Mouse (Mus musculus) hindbrain, embryonic 13.5 days (tissue): ENCODE results near the gene Aldh1b1. TPM values are rescaled to one million over a fixed set of nuclear protein-coding genes. Genes with fewer than 3 reads are reported as not detected.

Experiments
- ATAC-seq: fragments of 200-750 bp; cut with Nextera tagmentation; 2 replicates; pipeline ENCODE4 v1.8.0; 2017; ENCODE audit warnings: moderate TSS enrichment; ENCODE audit not compliant: low FRiP score
- H3K27ac ChIP-seq: fragments of 300-500 bp; sonication (generic); 2 replicates; pipeline ENCODE4 v1.5.1; 2015; ENCODE audit warnings: inconsistent platforms, mild to moderate bottlenecking, moderate library complexity
- H3K27me3 ChIP-seq: fragments of 300-500 bp; sonication (generic); 2 replicates; pipeline ENCODE4 v1.6.1; 2015; ENCODE audit warnings: mild to moderate bottlenecking, inconsistent platforms
- H3K36me3 ChIP-seq: fragments of 300-500 bp; sonication (generic); 2 replicates; pipeline ENCODE4 v1.6.1; 2015; ENCODE audit warnings: mild to moderate bottlenecking, inconsistent platforms
- H3K4me1 ChIP-seq: fragments of 300-500 bp; sonication (generic); replicated peaks from 2 replicates; pipeline ENCODE4 v1.6.1; 2015; ENCODE audit warnings: inconsistent platforms
- H3K4me2 ChIP-seq: fragments of 300-500 bp; sonication (generic); 2 replicates; pipeline ENCODE4 v1.6.1; 2015; ENCODE audit warnings: inconsistent platforms, mild to moderate bottlenecking, moderate library complexity
- H3K4me3 ChIP-seq: fragments of 300-500 bp; sonication (generic); 2 replicates; pipeline ENCODE4 v1.5.1; 2015; ENCODE audit warnings: mild to moderate bottlenecking, inconsistent platforms
- H3K9ac ChIP-seq: fragments of 300-500 bp; sonication (generic); 2 replicates; pipeline ENCODE4 v1.6.1; 2015; ENCODE audit warnings: mild to moderate bottlenecking, inconsistent platforms
- H3K9me3 ChIP-seq: fragments of 300-500 bp; sonication (generic); 2 replicates; pipeline ENCODE4 v1.6.1; 2016; ENCODE audit warnings: inconsistent platforms
- WGBS: fragments of 180-500 bp; shearing (Covaris S2); methylation state at CpG from one replicate; pipeline ENCODE4 v1.1.7; 2015; 5-methylcytosine and 5-hydroxymethylcytosine counted together
- polyA plus RNA-seq: library from polyadenylated mRNA; unstranded; fragments of >200 nt; fragmentation: Nextera tagmentation; extraction: Ambion mirVana; gene quantifications from 2 replicates; pipeline ENCODE4 v1.2.1, GENCODE M21; 2015

The Aldh1b1 gene
- polyA plus RNA-seq, 1 experiment from 2014 or later = 18.0 TPM

GRCm38 (mm10) chr4:45788446-45789081 is 10.3 kb upstream of the Aldh1b1 start:
- WGBS = 70% methylated on average over 13 of the region's 13 CpGs
- H3K4me3 ChIP-seq = no peak overlapping the region
- ATAC-seq = 0 out of 2 replicates have a peak, but pooled peaks have one; percentile 5

GRCm38 (mm10) chr4:45789263-45789958 is 9.4 kb upstream of the Aldh1b1 start:
- H3K9ac ChIP-seq = no peak overlapping the region
- no peaks in the 10 kb centered on the region for H3K36me3 ChIP-seq
- WGBS = 59% methylated on average over 13 of the region's 13 CpGs
- 0 out of 2 replicates have a peak, but pooled peaks cover 1% of the 10 kb centered on the region for H3K27me3 ChIP-seq
- no peaks in the 10 kb centered on the region for H3K9me3 ChIP-seq
- H3K4me1 ChIP-seq = peaks cover 23% of the 10 kb centered on the region
- H3K4me2 ChIP-seq = no peak overlapping the region
- H3K4me3 ChIP-seq = no peak overlapping the region
- ATAC-seq = no peak
- H3K27ac ChIP-seq = peak overlapping the region; percentile 18

More at GRCm38 (mm10) chr4:45788446-45789081, 10.3 kb upstream of the Aldh1b1 start:
- Histone ChIP-seq H3K4me1 (peaks cover 23% of the 10 kb centered on the region), H3K4me2 (no peak overlapping the region), H3K27me3 (0 out of 2 replicates have a peak, but pooled peaks cover 6% of the 10 kb centered on the region), H3K9ac (no peak overlapping the region), H3K36me3 (no peaks in the 10 kb centered on the region), H3K27ac (peak overlapping the region; percentile 18; the same call in 1 of the 2 replicates), H3K9me3 (no peaks in the 10 kb centered on the region)

- no peak overlapping the region for H3K27ac ChIP-seq
- H3K4me2 ChIP-seq = no peak overlapping the region
- no peaks in the 10 kb centered on the region for H3K36me3 ChIP-seq
- H3K4me3 ChIP-seq = no peak overlapping the region
- H3K4me1 ChIP-seq = peaks cover 23% of the 10 kb centered on the region
- no peaks in the 10 kb centered on the region for H3K9me3 ChIP-seq
- no peak overlapping the region for H3K9ac ChIP-seq
- no peaks in the 10 kb centered on the region for H3K27me3 ChIP-seq
- 59% methylated on average over 2 of the region's 2 CpGs for WGBS
- ATAC-seq = no peak
These were observed 8.8 kb upstream of the Aldh1b1 start for GRCm38 (mm10) chr4:45790018-45790417.

- peak; percentile 63 for ATAC-seq
- WGBS = under 1% methylated on average over 12 of the region's 12 CpGs
- Histone ChIP-seq H3K36me3 (no peaks in the 10 kb centered on the region), H3K9me3 (no peaks in the 10 kb centered on the region), H3K27ac (peak overlapping the region; percentile 35; the same call in 1 of the 2 replicates), H3K27me3 (no peaks in the 10 kb centered on the region), H3K4me3 (peak overlapping the region; percentile 24), H3K4me2 (peak overlapping the region; percentile 52), H3K4me1 (peaks cover 25% of the 10 kb centered on the region), H3K9ac (peak overlapping the region; percentile 51; the same call in 1 of the 2 replicates)
These were observed 3.5 kb upstream of the Aldh1b1 start for GRCm38 (mm10) chr4:45795191-45795811.

GRCm38 (mm10) chr4:45796760-45797159 is 2.1 kb upstream of the Aldh1b1 start:
- no peak overlapping the region for H3K27ac ChIP-seq
- no peak overlapping the region for H3K4me3 ChIP-seq
- H3K4me2 ChIP-seq = no peak overlapping the region
- peaks cover 31% of the 10 kb centered on the region for H3K4me1 ChIP-seq
- ATAC-seq = no peak
- H3K9ac ChIP-seq = no peak overlapping the region
- 70% methylated on average over 5 of the region's 5 CpGs for WGBS
- H3K9me3 ChIP-seq = no peaks in the 10 kb centered on the region
- H3K27me3 ChIP-seq = no peaks in the 10 kb centered on the region
- H3K36me3 ChIP-seq = no peaks in the 10 kb centered on the region

GRCm38 (mm10) chr4:45799956-45800537 is 1.2 kb downstream of the Aldh1b1 start:
- Histone ChIP-seq H3K9ac (no peak overlapping the region), H3K9me3 (no peaks in the 10 kb centered on the region), H3K4me2 (0 out of 2 replicates have a peak overlapping the region, but pooled peaks have one; percentile 66), H3K4me1 (peaks cover 31% of the 10 kb centered on the region), H3K27me3 (no peaks in the 10 kb centered on the region), H3K36me3 (peaks cover 15% of the 10 kb centered on the region), H3K27ac (peak overlapping the region; percentile 5; the same call in 1 of the 2 replicates), H3K4me3 (no peak overlapping the region)
- 45% methylated on average over 3 of the region's 3 CpGs for WGBS
- ATAC-seq = no peak

- Histone ChIP-seq H3K27me3 (no peaks in the 10 kb centered on the region), H3K9ac (no peak overlapping the region), H3K36me3 (peaks cover 18% of the 10 kb centered on the region), H3K4me2 (no peak overlapping the region), H3K4me1 (peaks cover 33% of the 10 kb centered on the region), H3K27ac (no peak overlapping the region), H3K4me3 (no peak overlapping the region), H3K9me3 (no peaks in the 10 kb centered on the region)
- ATAC-seq = no peak
- WGBS = 94% methylated on average over 14 of the region's 14 CpGs
These were observed 4.1 kb downstream of the Aldh1b1 start for GRCm38 (mm10) chr4:45802900-45803299.

GRCm38 (mm10) chr4:45808034-45808433 is 9.2 kb downstream of the Aldh1b1 start:
- WGBS = 35% methylated on average over 7 of the region's 7 CpGs
- Histone ChIP-seq H3K4me1 (peaks cover 19% of the 10 kb centered on the region), H3K36me3 (peaks cover 38% of the 10 kb centered on the region), H3K4me3 (no peak overlapping the region), H3K4me2 (no peak overlapping the region), H3K27me3 (no peaks in the 10 kb centered on the region), H3K27ac (peak overlapping the region; percentile 9; the same call in 1 of the 2 replicates), H3K9ac (no peak overlapping the region), H3K9me3 (no peaks in the 10 kb centered on the region)
- ATAC-seq = peak; percentile 62

GRCm38 (mm10) chr4:45811250-45811649 is 12.4 kb downstream of the Aldh1b1 start:
- H3K9me3 ChIP-seq = no peaks in the 10 kb centered on the region
- no peak overlapping the region for H3K27ac ChIP-seq
- peaks cover 49% of the 10 kb centered on the region for H3K36me3 ChIP-seq
- ATAC-seq = no peak
- H3K4me3 ChIP-seq = no peak overlapping the region
- H3K9ac ChIP-seq = no peak overlapping the region
- H3K4me2 ChIP-seq = no peak overlapping the region
- peaks cover 26% of the 10 kb centered on the region for H3K4me1 ChIP-seq
- H3K27me3 ChIP-seq = no peaks in the 10 kb centered on the region
- WGBS = 21% methylated on average over 8 of the region's 8 CpGs

- H3K4me2 ChIP-seq = no peak overlapping the region
- H3K27me3 ChIP-seq = no peaks in the 10 kb centered on the region
- 19% methylated on average over 7 of the region's 7 CpGs for WGBS
- no peaks in the 10 kb centered on the region for H3K9me3 ChIP-seq
- H3K9ac ChIP-seq = no peak overlapping the region
- H3K4me1 ChIP-seq = peaks cover 47% of the 10 kb centered on the region
- ATAC-seq = no peak
- peaks cover 37% of the 10 kb centered on the region for H3K36me3 ChIP-seq
- no peak overlapping the region for H3K4me3 ChIP-seq
- 0 out of 2 replicates have a peak overlapping the region, but pooled peaks have one; percentile 0 for H3K27ac ChIP-seq
These were observed 16.7 kb downstream of the Aldh1b1 start for GRCm38 (mm10) chr4:45815542-45815941.

GRCm38 (mm10) chr4:45818814-45819207 is 20.0 kb downstream of the Aldh1b1 start:
- peaks cover 77% of the 10 kb centered on the region for H3K4me1 ChIP-seq
- H3K9ac ChIP-seq = peak overlapping the region; percentile 68
- 5% methylated on average over 3 of the region's 4 CpGs for WGBS
- peak overlapping the region; percentile 53 for H3K4me2 ChIP-seq
- ATAC-seq = peak; percentile 22
- peaks cover 18% of the 10 kb centered on the region for H3K36me3 ChIP-seq
- H3K4me3 ChIP-seq = 0 out of 2 replicates have a peak overlapping the region, but pooled peaks have one; percentile 28
- H3K27ac ChIP-seq = peak overlapping the region; percentile 97
- H3K27me3 ChIP-seq = no peaks in the 10 kb centered on the region
- no peaks in the 10 kb centered on the region for H3K9me3 ChIP-seq
